Comparison of ENCODE assay signal across 11 mouse cellular contexts in genomic region chr1:33721020-33721419, GRCm38 (mm10). TPM values are rescaled to one million over a fixed set of nuclear protein-coding genes. Genes with fewer than 3 reads are reported as not detected.
DNase-seq lines count a peak whose midpoint lies in the region; ATAC-seq and TF ChIP-seq lines count a peak whose summit lies in the region.
"Had no signal": no experiment of that assay in that cellular context is flagged by ENCODE, and none has a peak within 500 bp of the region (broad histone marks: within the 10 kb centered on the region; RNA-seq: fewer than 3 reads in every experiment).

No protein-coding gene starts in this region.

- H3K36me3 ChIP-seq in heart, postnatal 0 days (replicated peaks; ENCODE audit: control insufficient read depth, insufficient read depth, low read length) = peaks cover 29% of the 10 kb centered on the region
- peaks cover 39% of the 10 kb centered on the region for H3K36me3 ChIP-seq in hindbrain, embryonic 13.5 days
- H3K36me3 ChIP-seq in midbrain, embryonic 14.5 days (ENCODE audit: control insufficient read depth, insufficient read depth, low read length) = peaks cover 28% of the 10 kb centered on the region
- H3K36me3 ChIP-seq: G1E had no signal

- no peak for DNase-seq in heart, postnatal 0 days (ENCODE audit: low spot score)
- no peak for DNase-seq in heart, postnatal 25 days (ENCODE audit: low spot score)
- DNase-seq in midbrain, embryonic 14.5 days = no peak
- DNase-seq in retina, postnatal 1 day = no peak
- no peak for DNase-seq in adrenal gland, postnatal 10 days
- DNase-seq in layer of hippocampus, adult 8-10 months (ENCODE audit: low spot score in 2 of 2) = no peak
- DNase-seq: cerebellum, adult 9-11 months; kidney, adult 2 months had no signal

- H3K9ac ChIP-seq in heart, postnatal 0 days (replicated peaks; ENCODE audit: low read depth, low read length) = no peak overlapping the region
- peak overlapping the region; percentile 49 for H3K9ac ChIP-seq in hindbrain, embryonic 13.5 days
- no peak overlapping the region; the same call in 1 of the 2 replicates for H3K9ac ChIP-seq in midbrain, embryonic 14.5 days (replicated peaks; ENCODE audit: low read length)

- no peak for ATAC-seq in heart, postnatal 0 days (ENCODE audit: insufficient read depth, low read depth)
- ATAC-seq in hindbrain, embryonic 13.5 days (ENCODE audit: low FRiP score) = no peak
- ATAC-seq in midbrain, embryonic 14.5 days (ENCODE audit: low FRiP score, low TSS enrichment) = no peak

- no peak overlapping the region for H3K27ac ChIP-seq in heart, postnatal 0 days (ENCODE audit: low read depth)
- no peak overlapping the region for H3K27ac ChIP-seq in bone marrow, adult 2 months (ENCODE audit: control insufficient read depth, insufficient read depth, low read depth, low read length, poor library complexity)
- H3K27ac ChIP-seq in hindbrain, embryonic 13.5 days = no peak overlapping the region
- no peak overlapping the region for H3K27ac ChIP-seq in midbrain, embryonic 14.5 days (replicated peaks; ENCODE audit: low read depth, low read length)

- no peak for TF ChIP-seq POLR2A in bone marrow, adult 2 months (IDR thresholded peaks at IDR 0.05; ENCODE audit: borderline replicate concordance, control insufficient read depth, low read depth, low read length)

- no peaks in the 10 kb centered on the region for H3K9me3 ChIP-seq in heart, postnatal 0 days (replicated peaks; ENCODE audit: control insufficient read depth, low read length)
- no peaks in the 10 kb centered on the region for H3K9me3 ChIP-seq in hindbrain, embryonic 13.5 days
- H3K9me3 ChIP-seq in midbrain, embryonic 14.5 days (ENCODE audit: control insufficient read depth, low read length) = no peaks in the 10 kb centered on the region

- intact Hi-C loops in heart, postnatal 25 days (cut with DNase I) = no loop called here

- TF ChIP-seq EP300 in heart, postnatal 0 days (IDR thresholded peaks at IDR 0.05; ENCODE audit: low read depth) = no peak

- H3K4me3 ChIP-seq in heart, postnatal 0 days (ENCODE audit: low read depth, low read length) = no peak overlapping the region
- H3K4me3 ChIP-seq in bone marrow, adult 2 months (replicated peaks; ENCODE audit: control insufficient read depth, low read depth, low read length) = peak overlapping the region; percentile 4
- peak overlapping the region; percentile 80 for H3K4me3 ChIP-seq in hindbrain, embryonic 13.5 days
- peak overlapping the region; percentile 83; the same call in 1 of the 2 replicates for H3K4me3 ChIP-seq in midbrain, embryonic 14.5 days (replicated peaks; ENCODE audit: low read depth, low read length)

- H3K27me3 ChIP-seq in heart, postnatal 0 days (ENCODE audit: control insufficient read depth, insufficient read depth, low read length) = no peaks in the 10 kb centered on the region
- no peaks in the 10 kb centered on the region for H3K27me3 ChIP-seq in hindbrain, embryonic 13.5 days
- no peaks in the 10 kb centered on the region for H3K27me3 ChIP-seq in midbrain, embryonic 14.5 days (ENCODE audit: control insufficient read depth, insufficient read depth, low read length)

- H3K4me2 ChIP-seq in heart, postnatal 0 days (ENCODE audit: low read depth, low read length) = peak overlapping the region; percentile 98; the same call in 1 of the 2 replicates
- peak overlapping the region; percentile 62 for H3K4me2 ChIP-seq in hindbrain, embryonic 13.5 days
- H3K4me2 ChIP-seq in midbrain, embryonic 14.5 days (ENCODE audit: low read length) = peak overlapping the region; percentile 61

- WGBS in heart, postnatal 0 days = 82% methylated on average over 7 of the region's 7 CpGs
- WGBS in bone marrow, adult 2 months = 86% methylated on average over 7 of the region's 7 CpGs
- WGBS in hindbrain, embryonic 13.5 days = 88% methylated on average over 7 of the region's 7 CpGs
- WGBS in midbrain, embryonic 14.5 days = 80% methylated on average over 7 of the region's 7 CpGs

- TF ChIP-seq CTCF in heart, postnatal 0 days (IDR thresholded peaks at IDR 0.05; ENCODE audit: low read depth) = no peak
- TF ChIP-seq CTCF in bone marrow, adult 2 months (IDR thresholded peaks at IDR 0.05; ENCODE audit: control insufficient read depth, insufficient read depth, low read length) = no peak

- peaks cover 9% of the 10 kb centered on the region; the same call in 1 of the 2 replicates for H3K4me1 ChIP-seq in heart, postnatal 0 days (ENCODE audit: control insufficient read depth, insufficient read depth)
- H3K4me1 ChIP-seq in bone marrow, adult 2 months (ENCODE audit: control insufficient read depth, insufficient read depth, low read length) = no peaks in the 10 kb centered on the region
- H3K4me1 ChIP-seq in hindbrain, embryonic 13.5 days (replicated peaks) = peaks cover 15% of the 10 kb centered on the region
- H3K4me1 ChIP-seq in midbrain, embryonic 14.5 days (ENCODE audit: control insufficient read depth, insufficient read depth, low read length) = peaks cover 13% of the 10 kb centered on the region

RNA-seq across cellular contexts. Expression of gene Rab23, which starts 1.3 kb away (rescaled TPM):
- total RNA-seq in heart, postnatal 0 days (2014; rRNA removed; ENCODE audit: low replicate concordance) = 1.0 and 1.9 TPM in 2 replicates
- polyA plus RNA-seq in heart, postnatal 0 days (2015; fragmentation: Nextera tagmentation; extraction: Ambion mirVana) = 8.9 and 9.0 TPM in 2 replicates
- total RNA-seq in heart, postnatal 25 days (2021) = 1 to 10 TPM; 7.9 to 9.0 TPM
- 4.7 and 6.8 TPM in 2 replicates for polyA plus RNA-seq in bone marrow, adult 2 months (2011; ENCODE audit: insufficient read depth, insufficient read length, low replicate concordance, missing spikeins)
- 25.9 and 28.3 TPM in 2 replicates for polyA plus RNA-seq in hindbrain, embryonic 13.5 days (2015; fragmentation: Nextera tagmentation; extraction: Ambion mirVana)
- polyA plus RNA-seq in midbrain, embryonic 14.5 days (2014; fragmentation: Nextera tagmentation; extraction: Ambion mirVana) = 24.6 and 29.9 TPM in 2 replicates
- total RNA-seq in adrenal gland, postnatal 10 days (2021) = 10 to 100 TPM; 11.6 to 14.6 TPM
- total RNA-seq in layer of hippocampus, adult 8-10 months (2022) = 10 to 100 TPM; 28.1 to 35.6 (median 33.3) TPM
- polyA plus RNA-seq: G1E had no signal

RNA-seq across cellular contexts. Expression of gene Bag2, which starts 36.6 kb away (rescaled TPM):
- total RNA-seq in heart, postnatal 0 days (2014; rRNA removed; ENCODE audit: low replicate concordance) = 62.5 and 76.3 TPM in 2 replicates
- polyA plus RNA-seq in heart, postnatal 0 days (2015; fragmentation: Nextera tagmentation; extraction: Ambion mirVana) = 67.0 and 77.9 TPM in 2 replicates
- 10 to 100 TPM; 30.1 to 34.9 TPM for total RNA-seq in heart, postnatal 25 days (2021)
- polyA plus RNA-seq in bone marrow, adult 2 months (2011; ENCODE audit: insufficient read depth, insufficient read length, low replicate concordance, missing spikeins) = 7.7 and 11.0 TPM in 2 replicates
- 17.8 and 17.9 TPM in 2 replicates for polyA plus RNA-seq in hindbrain, embryonic 13.5 days (2015; fragmentation: Nextera tagmentation; extraction: Ambion mirVana)
- polyA plus RNA-seq in midbrain, embryonic 14.5 days (2014; fragmentation: Nextera tagmentation; extraction: Ambion mirVana) = 19.8 and 22.2 TPM in 2 replicates
- 10 to 100 TPM; 15.7 to 19.8 TPM for total RNA-seq in adrenal gland, postnatal 10 days (2021)
- total RNA-seq in layer of hippocampus, adult 8-10 months (2022) = 10 to 100 TPM in 2 of 4 experiments, 1 to 10 TPM in 2; 8.5 to 10.5 (median 9.5) TPM

RNA-seq across cellular contexts. Expression of gene Prim2, which starts 51.4 kb away (rescaled TPM):
- 8.9 and 13.9 TPM in 2 replicates for total RNA-seq in heart, postnatal 0 days (2014; rRNA removed; ENCODE audit: low replicate concordance)
- polyA plus RNA-seq in heart, postnatal 0 days (2015; fragmentation: Nextera tagmentation; extraction: Ambion mirVana) = 4.9 and 6.4 TPM in 2 replicates
- total RNA-seq in heart, postnatal 25 days (2021) = 1 to 10 TPM; 2.3 to 2.5 TPM
- polyA plus RNA-seq in bone marrow, adult 2 months (2011; ENCODE audit: insufficient read depth, insufficient read length, low replicate concordance, missing spikeins) = 29.2 and 40.0 TPM in 2 replicates
- polyA plus RNA-seq in hindbrain, embryonic 13.5 days (2015; fragmentation: Nextera tagmentation; extraction: Ambion mirVana) = 24.2 and 26.1 TPM in 2 replicates
- polyA plus RNA-seq in midbrain, embryonic 14.5 days (2014; fragmentation: Nextera tagmentation; extraction: Ambion mirVana) = 22.5 and 25.4 TPM in 2 replicates
- total RNA-seq in adrenal gland, postnatal 10 days (2021) = 10 to 100 TPM in 1 of 2 experiments, 1 to 10 TPM in 1; 8.6 to 10.9 TPM
- total RNA-seq in layer of hippocampus, adult 8-10 months (2022) = 1 to 10 TPM; 5.0 to 7.4 (median 6.9) TPM
